Mouse (Mus musculus): ENCODE measurements around the gene Sprr1a.
"Not testable (repeated sequence)": the region's sequence is repeated elsewhere in the genome, so short reads cannot be mapped to it uniquely, and the experiment has no call there.

GRCm38 (mm10) chr3:92490262-92490661 lies 4.6 kb upstream of the Sprr1a start:
- not testable (repeated sequence) for TF ChIP-seq CTCF (IDR thresholded peaks at IDR 0.05; ENCODE audit: control insufficient read depth, insufficient read depth, insufficient replicate concordance, low read depth, low read length); POLR2A (IDR thresholded peaks at IDR 0.05; ENCODE audit: control insufficient read depth, low read depth, low read length)
